Mouse (Mus musculus): ENCODE measurements around the gene Sirpa.

Sirpa gene

DNA sequence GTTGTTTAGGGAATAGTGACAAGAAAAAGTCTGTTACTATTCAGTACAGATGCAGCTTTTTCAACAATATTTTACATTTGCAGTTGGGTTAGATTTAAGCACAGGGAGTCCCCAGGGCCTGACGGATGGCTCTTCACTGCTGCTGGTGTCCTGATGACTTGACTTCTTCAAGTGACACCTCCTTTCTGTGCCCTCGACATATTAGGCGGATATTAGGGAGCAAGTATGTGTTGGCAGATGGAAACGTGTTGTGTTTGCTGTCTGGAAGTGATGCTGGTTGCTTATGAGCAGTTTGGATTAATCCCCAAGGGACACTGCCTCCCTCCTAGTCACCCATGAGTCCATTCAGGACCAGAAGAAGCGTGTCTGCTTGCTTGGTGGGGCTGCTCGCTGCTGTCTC, 21.3 kb downstream of the Sirpa start:
- no peak for DNase-seq

DNA sequence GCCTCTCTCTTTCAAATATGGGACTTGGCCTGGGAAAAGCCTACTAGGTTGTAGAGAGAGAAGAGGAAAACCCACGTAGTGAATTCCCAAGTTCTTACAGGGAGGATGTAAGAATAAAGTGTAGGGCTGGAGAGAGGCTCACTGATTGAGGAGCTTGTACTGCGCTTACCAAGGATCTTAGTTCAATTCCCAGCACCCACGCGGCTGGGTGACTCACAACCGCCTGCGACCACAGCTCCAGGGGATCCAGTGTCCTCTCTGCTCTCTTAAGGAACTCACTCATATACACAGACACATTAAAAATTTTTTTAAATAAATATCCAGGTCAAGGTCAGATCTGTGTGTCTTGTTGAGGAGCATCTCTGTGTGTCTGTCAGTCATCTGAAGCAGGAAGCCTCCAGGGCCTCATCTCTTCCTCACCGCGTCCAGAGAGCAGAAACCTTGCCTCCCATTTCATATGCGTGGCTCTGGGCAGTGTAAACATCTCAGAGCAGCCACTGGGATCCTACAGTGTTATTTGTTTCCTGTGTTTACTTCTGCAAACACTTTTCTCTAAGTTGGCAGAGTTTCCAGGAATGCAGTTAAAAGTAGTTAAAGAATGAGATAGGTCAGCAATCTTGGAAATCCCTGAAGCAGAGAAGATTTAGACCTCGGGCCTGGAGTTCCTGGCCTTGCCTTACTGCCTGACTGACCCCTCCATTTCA, 22.0 kb downstream of the Sirpa start:
- DNase-seq: no peak

DNA sequence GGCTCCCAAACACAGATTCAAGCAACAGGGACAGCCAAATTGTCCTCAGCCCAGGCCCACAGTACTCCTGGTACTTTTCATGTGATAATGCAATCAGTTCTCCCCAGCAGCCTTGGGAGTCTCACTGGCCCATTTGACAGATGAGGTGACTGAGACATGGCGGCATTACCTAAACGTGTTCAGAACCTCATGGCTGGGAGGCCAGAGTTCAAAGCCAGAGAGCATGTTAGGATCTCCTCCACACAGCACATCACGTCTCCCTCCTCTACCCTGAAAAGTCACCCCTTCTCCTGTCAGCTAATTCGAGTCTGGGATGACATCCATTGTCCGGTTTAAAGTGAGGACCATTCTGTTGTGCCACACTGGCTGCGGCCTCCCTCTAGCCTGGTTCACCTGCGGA, 27.5 kb downstream of the Sirpa start:
- DNase-seq: peak; percentile 11 to 23

DNA sequence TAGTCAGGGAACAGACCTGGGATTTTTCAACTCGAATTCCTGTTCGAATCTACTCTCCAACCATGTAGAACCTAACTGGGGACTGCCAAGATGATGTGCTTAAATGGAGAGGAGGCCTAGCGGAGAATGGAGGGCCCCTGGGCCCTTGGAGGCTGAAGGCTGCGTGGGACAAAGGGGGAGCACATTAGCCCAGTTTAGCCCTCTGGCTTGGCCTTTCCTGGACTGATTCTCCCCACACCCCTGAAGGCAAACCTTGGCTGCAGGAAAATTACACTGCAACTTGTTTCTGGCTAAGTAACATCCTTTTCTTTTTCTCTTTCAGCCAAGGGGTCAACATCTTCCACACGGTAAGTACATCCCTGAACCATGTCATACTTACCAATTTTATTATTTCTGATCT, 28.2 kb downstream of the Sirpa start:
- peak; percentile 8 to 13 for DNase-seq

DNA sequence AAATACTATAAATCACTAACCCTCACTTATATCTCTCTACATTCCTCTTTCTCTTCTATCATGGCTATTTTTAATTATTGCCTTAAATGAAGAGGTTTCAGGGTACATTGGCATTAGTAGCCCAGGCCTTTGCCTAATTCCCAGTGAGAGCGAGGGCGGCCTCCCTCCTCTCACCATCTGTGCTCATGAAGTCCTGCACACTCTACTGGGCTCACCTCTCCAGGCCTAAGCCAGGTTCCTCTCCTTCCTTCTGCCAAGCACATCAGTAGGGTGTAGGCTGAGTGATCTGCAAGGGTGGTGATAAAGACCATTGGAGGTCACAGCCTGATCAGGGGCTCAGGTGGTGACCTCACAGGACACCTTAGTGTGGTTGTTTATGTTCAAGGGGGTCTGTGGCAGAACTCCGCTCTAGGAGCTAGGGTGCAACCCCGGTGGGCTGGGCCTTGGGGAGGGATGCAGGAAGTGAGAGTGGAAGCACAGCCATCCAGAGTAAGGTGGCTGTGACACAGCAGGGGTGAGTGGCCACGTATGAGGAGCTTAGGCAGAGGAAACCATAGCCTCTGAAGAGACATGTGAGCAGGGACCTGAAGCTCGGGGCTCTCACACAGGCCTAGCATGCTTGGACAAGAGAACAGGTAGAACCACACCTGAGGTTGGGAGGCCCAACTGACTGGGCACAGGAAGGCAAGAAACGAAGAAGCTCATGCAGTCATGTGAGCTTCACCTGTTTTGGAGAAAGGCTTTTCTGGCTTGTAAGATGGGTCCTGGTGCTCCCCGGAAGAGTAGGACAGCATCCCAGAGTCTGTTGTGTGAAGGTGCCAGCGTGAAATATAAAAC, 29.2 kb downstream of the Sirpa start:
- DNase-seq: peak; percentile 70 to 74

DNA sequence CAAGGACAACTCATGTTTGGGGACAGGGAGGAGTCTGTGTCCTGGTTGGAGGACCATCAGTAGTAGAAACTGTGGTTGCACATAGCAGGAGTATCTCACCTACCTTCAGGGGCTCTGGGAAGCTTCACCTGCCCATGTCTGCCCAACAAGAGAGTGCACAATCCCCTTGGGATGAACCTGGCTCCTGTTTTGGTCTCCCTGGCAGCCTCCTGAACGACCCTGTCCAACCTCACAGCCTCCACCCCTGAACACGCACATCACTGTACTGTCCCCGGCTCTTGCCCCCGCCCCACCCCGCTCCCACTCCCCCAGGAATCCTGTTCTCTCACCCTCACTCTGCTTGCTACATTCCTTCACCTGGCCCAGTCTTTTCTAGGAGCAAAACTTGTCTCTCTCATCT, 30.3 kb downstream of the Sirpa start:
- DNase-seq: peak; percentile 13 to 14

DNA sequence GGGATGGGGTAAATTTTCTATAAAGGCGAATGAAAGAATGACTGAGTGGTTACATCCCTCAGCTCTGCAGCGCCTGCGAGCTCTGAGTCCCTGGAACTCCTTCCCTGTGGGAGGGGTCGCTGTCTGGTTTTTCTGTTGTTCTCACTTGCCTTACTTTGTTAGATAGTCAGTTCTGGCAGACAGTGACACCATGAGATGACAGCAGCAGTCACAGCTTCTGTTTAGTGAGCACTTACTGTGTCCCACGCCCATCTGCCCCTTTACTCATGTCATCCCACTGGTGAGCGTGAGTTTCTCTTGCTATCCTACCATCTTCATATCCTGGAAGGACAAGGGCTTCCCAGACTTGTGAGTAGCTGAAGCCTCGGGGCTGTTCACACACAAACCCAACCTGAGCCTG, 31.1 kb downstream of the Sirpa start:
- DNase-seq: peak; percentile 18 to 24

DNA sequence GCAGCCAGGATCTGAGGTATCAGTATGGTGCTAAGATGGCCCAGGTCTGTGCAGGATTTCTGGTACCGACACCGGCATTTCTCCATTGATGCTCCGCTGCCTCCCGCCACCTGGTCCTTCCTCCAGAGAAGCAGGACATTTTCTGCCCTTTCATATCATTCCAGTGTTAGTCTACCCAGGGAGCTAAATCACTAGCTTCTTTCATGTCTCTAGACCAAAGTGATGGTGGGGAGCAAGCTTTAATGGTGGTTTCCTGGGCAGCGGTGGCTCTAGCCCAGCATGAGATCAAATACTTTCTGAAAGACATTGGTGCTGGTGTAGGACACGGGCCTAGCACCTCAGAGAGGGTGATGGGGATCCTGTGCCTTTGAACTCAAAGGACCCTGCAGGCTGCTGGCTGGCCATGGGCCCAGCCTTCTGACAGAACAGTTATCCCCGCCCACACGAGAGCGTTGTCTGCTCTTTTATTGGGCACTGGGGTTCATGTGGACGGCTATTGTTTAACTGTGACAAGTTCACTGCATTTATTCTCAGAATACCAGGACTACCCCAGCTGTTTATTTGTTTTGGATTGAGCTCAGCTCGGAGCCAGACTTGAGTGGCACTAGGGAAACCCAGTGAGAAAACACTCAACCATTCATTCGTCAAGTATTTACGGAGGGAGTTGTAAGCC, 31.7 kb downstream of the Sirpa start:
- DNase-seq: no peak

DNA sequence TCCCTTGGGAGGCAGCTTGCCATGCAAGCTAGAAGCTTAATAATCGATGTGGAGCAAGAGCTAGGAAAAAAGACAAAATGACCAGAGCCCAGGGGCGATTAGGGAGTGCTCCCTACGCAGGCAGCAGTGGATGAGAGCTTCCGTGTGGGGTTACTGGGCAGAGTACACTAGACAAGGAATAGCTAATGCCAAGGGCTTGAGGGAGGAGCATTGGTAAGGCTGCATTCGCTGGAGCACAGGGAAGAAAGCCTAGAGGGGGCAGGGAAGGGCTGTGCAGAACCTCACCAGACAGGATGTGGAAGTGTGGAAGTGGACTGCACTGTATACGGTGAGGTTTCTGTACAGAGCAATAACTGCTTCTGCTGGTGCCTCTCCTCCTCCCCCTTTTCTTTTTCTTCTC, 32.3 kb downstream of the Sirpa start:
- peak in 1 of 2 experiments; percentile 10 for DNase-seq

DNA sequence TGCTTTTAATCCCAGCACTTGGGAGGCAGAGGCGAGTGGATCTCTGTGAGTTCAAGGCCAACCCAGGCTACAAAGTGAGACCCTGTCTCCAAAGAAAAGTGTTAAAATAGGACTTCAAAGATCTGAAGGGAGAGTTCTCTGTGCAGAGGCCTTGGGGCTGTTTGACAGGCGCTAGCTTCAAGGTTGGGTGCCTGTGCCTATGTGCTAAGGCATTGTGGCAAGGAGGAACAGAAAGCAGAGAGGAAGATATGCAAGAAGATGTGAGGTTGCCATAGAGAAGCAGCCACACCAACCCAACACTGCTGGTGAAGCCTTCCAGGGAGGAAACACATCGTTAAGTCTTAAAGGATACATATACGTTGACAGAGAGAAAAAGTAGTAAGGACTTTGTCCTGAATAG, 33.2 kb downstream of the Sirpa start:
- peak in 1 of 2 experiments; percentile 11 for DNase-seq

DNA sequence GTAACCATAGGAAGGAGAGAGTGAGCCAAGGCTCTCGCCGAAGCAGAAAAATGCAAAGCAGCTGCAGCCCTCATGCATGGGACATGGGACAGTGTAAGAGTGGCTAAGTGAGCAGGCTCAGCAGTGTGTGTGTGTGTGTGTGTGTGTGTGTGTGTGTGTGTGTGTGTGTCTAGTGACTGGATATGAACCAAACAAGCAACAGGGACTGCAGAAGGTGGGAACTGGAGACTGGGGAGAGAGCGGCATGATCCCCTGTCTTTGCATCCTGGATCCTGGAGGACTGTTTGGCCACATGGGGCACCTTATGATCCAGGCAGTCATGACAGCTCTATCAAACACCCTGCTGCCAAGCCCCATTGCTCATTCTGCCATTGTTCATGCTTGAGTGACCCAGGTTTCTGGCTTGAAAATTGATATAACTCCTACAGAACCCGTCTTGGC, 34.0 kb downstream of the Sirpa start:
- peak; percentile 72 to 75 for DNase-seq

DNA sequence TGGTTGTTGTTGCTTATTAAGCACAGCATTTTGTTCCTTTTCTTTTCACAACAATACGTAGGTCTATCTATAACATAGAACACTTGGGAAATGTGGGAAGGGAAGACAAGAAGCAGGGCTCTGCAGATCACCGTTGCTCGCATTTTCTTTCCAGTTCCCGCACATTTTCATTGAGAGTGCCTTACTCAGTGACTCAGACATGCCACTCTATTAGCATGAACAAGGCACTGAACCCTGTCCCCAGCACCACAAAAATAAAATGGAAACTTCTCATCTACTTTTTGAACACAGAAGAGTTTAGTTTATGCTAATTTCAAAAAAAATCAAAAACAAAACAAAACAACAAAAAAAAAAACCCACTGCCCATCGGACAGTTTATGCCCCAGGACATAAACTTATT, 34.5 kb downstream of the Sirpa start:
- no peak for DNase-seq

DNA sequence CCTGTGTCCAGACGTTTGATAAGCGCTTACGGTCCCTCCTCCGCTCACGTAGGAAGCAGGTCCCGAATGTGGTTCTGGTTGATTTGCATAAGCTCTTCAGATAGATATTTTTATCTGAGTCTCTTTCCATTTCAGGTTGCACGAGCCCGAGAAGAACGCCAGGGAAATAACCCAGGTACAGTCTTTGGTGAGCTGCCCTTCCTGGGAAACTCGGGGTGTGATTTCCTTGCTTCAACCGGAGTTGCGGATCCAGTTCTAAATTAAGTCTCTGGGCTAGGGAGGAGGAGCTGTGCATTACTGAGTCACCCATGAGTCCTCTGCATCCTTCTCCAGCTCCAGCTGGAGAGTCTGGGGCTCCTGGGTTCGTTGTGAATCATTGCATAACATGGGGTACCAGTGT, 35.2 kb downstream of the Sirpa start:
- peak in 1 of 2 experiments; percentile 14 for DNase-seq

DNA sequence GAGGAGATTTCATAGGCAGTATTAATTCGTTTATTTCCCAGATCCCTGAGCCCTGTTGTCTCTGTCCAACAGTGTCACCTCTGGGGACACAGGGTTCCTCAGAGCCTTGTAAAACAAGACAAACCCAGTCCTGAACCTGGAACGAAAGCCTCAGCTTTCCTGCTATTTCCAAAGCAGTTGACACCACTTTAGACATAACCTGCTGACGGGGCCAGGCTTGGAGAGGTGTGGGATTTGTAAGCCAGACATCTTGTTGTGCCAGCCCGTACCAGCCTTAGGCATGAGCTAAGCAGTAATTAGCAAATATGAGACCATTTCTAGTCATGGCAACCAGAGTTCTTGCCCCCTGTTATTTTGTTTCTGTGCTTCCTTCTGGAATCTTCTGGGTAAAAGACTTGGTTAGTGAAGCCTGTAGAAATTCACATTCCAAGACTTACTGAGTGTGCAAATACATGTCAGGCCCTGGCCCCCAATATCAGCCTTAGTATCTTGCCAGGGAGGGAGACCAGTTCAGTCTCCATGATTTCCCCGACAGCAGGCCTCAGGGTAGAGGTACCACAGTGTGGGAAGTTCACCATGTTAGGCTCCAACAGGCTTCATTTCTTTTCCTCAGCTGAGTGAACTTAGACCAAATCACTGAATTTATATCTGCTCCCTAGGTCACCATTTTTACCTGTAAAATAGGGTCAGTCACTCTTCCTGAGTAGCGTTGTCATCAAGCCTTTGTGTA, 36.0 kb downstream of the Sirpa start:
- DNase-seq: peak in 1 of 2 experiments; percentile 5

DNA sequence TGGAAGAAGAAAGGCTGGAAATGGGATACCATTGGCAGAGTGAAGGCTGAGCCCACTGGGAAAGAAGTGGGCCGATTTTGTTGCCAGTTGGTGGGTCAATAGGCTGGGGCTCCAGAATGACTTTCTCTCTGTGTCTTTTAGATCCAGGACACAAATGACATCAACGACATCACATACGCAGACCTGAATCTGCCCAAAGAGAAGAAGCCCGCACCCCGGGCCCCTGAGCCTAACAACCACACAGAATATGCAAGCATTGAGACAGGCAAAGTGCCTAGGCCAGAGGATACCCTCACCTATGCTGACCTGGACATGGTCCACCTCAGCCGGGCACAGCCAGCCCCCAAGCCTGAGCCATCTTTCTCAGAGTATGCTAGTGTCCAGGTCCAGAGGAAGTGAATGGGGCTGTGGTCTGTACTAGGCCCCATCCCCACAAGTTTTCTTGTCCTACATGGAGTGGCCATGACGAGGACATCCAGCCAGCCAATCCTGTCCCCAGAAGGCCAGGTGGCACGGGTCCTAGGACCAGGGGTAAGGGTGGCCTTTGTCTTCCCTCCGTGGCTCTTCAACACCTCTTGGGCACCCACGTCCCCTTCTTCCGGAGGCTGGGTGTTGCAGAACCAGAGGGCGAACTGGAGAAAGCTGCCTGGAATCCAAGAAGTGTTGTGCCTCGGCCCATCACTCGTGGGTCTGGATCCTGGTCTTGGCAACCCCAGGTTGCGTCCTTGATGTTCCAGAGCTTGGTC, 37.3 kb downstream of the Sirpa start:
- DNase-seq: peak in 1 of 2 experiments; percentile 12

DNA sequence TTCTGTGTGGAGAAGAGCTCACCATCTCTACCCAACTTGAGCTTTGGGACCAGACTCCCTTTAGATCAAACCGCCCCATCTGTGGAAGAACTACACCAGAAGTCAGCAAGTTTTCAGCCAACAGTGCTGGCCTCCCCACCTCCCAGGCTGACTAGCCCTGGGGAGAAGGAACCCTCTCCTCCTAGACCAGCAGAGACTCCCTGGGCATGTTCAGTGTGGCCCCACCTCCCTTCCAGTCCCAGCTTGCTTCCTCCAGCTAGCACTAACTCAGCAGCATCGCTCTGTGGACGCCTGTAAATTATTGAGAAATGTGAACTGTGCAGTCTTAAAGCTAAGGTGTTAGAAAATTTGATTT, 37.9 kb downstream of the Sirpa start:
- DNase-seq: peak in 1 of 2 experiments; percentile 5

DNA sequence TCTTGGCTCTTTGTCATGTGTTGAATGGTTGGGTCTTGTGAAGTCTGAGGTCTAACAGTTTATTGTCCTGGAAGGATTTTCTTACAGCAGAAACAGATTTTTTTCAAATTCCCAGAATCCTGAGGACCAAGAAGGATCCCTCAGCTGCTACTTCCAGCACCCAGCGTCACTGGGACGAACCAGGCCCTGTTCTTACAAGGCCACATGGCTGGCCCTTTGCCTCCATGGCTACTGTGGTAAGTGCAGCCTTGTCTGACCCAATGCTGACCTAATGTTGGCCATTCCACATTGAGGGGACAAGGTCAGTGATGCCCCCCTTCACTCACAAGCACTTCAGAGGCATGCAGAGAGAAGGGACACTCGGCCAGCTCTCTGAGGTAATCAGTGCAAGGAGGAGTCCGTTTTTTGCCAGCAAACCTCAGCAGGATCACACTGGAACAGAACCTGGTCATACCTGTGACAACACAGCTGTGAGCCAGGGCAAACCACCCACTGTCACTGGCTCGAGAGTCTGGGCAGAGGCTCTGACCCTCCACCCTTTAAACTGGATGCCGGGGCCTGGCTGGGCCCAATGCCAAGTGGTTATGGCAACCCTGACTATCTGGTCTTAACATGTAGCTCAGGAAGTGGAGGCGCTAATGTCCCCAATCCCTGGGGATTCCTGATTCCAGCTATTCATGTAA, 38.5 kb downstream of the Sirpa start:
- peak; percentile 21 to 48 for DNase-seq

DNA sequence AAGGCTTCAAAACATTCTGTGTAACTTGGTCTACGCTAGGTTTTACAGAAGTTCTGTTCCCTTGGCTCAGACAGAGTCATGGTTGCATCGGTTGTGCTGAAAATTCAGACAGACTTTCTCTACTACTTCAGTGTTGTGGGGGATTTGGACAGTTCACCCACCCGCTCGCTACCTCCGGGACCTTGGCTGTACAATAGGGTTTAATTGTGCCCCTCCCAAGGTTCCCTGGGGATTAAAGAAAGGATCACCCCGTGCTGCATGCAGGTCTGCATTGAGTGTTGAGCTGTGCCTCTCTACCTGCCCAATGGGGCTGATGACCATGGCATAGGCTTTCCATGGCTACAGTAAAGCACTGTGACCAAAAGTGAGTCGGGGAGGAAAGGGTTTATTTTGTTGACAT, 39.7 kb downstream of the Sirpa start:
- peak in 1 of 2 experiments; percentile 5 for DNase-seq

DNA sequence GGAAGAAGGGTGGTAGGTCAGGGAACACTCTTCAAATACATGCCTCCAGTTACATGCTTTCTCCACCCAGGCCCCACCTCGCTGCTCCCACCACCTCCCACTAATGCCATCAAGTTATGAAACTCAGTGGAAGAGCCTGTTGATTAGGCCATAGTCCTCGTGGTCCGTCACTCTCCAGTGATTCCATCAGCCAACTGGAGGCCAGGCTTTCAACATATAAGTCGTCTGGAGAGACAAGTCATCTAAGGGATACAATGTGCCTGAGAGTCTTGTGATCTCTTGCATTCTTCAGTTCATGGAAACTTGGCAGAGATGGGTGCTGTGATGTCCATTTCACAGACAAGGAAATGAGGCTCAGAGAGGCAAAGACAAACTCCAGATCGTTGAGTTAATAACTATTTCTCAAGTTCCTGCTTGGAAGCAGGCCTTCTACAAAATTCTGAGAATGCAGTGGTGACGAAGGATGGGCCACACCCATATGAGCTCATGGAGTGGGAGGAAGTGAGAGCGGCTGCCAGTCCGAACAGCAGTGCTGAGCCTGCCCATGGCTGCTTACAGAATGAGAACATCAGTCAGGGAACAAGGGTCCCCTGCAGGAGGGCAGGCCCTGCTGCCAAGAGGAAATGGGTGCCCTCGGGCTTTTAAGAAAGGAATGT, 40.6 kb downstream of the Sirpa start:
- peak in 1 of 2 experiments; percentile 19 for DNase-seq

DNA sequence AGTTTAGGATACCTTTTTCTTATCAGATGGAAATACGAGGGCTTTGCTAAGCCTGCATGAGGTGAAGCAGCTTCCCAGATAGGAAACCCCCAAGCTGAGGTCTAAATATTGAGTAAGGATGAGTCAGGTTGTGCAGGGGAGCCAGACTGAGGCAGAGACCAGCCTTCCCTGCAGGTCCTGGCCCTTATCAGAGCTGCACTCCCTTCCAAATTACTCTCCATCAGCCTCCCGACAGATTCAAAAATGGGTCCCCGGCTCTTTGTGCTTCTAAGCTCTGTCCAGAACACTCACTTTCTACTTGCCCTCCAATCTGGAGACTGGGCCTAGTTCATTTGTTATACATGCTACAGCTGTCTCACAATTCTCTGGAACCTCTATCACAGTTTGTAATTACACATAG, 41.3 kb downstream of the Sirpa start:
- no peak for DNase-seq

DNA sequence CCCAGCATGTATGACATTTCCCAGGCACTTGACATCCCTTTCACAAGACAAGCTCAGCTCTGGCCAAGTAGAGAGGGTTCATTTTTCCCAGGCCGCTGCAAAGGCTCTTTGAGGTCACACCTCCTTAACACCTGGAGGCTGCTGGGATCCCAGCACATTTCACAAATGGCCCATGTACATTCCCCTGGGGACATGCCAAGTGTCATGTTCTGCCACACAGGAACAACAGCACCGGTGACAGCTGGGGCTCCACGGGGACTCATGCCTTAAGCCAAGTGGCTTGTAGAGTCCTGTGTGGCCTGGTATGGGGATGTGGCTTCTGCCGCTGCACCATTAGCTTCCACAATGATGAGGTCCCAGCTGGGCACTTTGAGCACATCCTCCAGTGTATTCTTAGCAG, 60.0 kb downstream of the Sirpa start:
- peak; percentile 86 to 90 for DNase-seq

Measured in cerebellum, postnatal 25 days (tissue).